Mouse (Mus musculus) ES-CJ7 (cell line): ENCODE data around the gene Auts2.
A peak's percentile ranks its signal among the peaks of the same experiment; 100 is the strongest.

Source experiments
- DNase-seq: peaks from one replicate; pipeline ENCODE4 v3.0.0; 2011; ENCODE audit warnings: low read depth, low spot score

The Auts2 gene

GRCm38 (mm10) chr5:132500817-132501231, 42.3 kb downstream of the Auts2 start:
- DNase-seq, result peak; percentile 20

DNA sequence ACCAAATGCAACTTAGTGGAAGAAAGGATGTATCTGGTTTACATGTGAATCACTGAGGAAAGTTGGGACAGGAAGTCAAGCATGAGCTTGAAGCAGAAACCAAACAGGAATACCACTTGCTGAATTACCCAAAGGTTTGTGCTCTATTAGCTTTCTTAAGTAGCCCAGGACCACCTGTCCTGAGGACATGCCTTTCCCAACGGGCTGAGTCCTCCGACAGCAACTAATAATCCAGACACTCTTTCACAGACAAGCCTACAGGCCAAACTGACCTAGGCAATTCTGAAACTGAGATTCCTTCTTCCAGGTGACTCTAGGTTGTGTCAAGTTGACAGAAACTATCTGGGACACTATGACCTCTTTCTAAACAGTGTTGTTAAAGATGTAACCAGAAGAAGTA, 44.2 kb downstream of the Auts2 start:
- no peak for DNase-seq

DNA sequence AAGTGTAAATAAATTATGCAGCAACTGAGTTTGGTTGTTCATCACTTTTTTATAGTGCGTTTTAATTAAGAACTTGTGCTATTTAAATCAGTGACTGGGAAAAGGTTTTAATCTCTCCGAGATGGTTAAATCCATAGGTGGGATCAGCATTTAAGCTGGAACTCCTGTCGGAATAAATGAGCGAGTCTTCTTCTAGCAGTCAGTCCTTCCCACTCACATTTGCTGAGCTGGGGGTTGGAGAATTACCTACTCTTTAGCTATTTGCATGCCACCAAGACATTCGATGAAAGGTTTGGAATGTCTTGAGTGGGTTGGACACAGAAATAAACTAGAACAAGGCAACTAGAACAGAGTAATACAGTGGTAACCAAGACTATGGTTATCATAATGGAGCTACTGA, 45.1 kb downstream of the Auts2 start:
- DNase-seq, result no peak

- DNase-seq, result no peak
Observed at GRCm38 (mm10) chr5:132492793-132493192, 50.4 kb downstream of the Auts2 start.

- no peak for DNase-seq
Observed at GRCm38 (mm10) chr5:132492040-132492439, 51.1 kb downstream of the Auts2 start.

- peak; percentile 18 for DNase-seq
Observed at GRCm38 (mm10) chr5:132491508-132491907, 51.6 kb downstream of the Auts2 start.

DNA sequence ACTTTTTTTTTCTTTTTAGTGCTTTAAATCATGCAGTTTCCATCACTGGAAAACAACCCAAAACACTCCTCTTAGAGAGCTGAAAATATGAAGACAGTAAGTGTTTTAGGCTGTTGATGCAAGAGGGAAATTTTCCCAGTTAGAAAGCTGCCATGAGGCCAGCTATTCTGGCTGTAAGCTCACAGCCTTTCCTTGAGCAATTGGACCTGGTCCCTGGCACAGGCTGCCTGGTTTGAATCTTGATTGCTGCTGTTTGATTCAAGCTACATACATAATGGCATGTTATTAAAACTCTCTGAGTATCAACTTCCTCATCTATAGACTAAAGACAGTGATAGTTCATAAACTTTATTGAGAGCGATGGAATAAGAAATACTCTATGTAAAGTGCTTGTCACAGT, 52.8 kb downstream of the Auts2 start:
- no peak for DNase-seq

- DNase-seq, result no peak
Observed at GRCm38 (mm10) chr5:132489736-132490313, 53.3 kb downstream of the Auts2 start.

DNA sequence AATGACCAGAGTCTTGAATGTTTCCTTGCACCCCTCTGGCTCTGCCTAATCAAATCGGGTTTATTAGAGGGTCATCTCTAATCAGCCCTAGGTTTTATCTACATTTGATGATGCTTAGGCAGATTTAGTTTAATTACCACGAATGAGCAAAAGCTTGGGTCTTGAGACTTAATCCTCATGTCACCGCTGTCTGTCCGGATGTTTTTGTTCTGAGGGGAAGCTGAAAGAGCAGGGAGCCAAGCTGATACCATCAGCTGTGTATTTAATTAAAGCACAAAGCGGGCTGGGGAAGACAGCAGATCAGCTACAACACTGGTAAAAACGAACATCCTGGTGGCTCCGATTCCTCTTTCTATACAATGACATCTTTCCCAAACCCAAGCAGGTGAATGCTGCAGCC, 56.3 kb downstream of the Auts2 start:
- DNase-seq, result no peak

- DNase-seq, result no peak
Observed at GRCm38 (mm10) chr5:132485994-132486393, 57.1 kb downstream of the Auts2 start.

DNA sequence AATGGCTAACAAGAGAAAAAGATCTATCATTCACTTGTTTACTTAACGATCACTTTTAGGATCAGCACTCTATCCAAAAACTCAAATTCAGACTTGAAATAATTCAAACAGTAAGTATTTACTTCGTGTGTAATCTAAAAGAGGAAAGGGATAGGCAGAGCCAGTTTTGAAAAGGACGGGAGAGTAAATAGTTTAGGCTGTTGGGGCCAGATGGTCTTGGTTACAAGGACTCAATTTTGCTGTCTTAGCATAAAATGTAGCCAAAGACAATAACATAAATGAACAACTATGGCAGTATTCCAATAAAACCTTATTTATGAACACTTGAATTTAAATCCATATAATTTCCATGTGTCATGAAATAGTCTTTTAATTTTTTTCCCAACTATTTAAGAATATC, 57.7 kb downstream of the Auts2 start:
- no peak for DNase-seq

- DNase-seq, result no peak
Observed at GRCm38 (mm10) chr5:132481476-132481875, 61.7 kb downstream of the Auts2 start.

DNA sequence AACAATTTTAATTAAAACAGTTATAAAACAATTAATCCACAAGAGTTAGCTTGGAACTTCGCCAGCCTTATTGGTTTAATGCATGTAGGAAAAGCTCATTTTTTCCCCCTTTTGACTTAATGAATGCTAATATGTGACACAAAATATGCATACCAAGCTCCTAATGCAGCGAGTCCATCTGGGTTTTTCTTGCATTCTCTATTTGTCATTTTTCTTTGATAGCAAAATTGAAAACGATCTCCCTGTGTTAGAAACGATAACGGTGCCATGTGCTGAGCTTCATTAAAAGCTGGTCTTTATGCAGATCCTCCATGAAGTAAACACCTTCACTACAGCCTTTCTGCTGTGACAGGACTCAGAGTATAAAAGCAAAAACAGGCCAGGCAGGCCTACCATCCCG, 62.7 kb downstream of the Auts2 start:
- no peak for DNase-seq

- DNase-seq, result no peak
Observed at GRCm38 (mm10) chr5:132479227-132479857, 63.8 kb downstream of the Auts2 start.

DNA sequence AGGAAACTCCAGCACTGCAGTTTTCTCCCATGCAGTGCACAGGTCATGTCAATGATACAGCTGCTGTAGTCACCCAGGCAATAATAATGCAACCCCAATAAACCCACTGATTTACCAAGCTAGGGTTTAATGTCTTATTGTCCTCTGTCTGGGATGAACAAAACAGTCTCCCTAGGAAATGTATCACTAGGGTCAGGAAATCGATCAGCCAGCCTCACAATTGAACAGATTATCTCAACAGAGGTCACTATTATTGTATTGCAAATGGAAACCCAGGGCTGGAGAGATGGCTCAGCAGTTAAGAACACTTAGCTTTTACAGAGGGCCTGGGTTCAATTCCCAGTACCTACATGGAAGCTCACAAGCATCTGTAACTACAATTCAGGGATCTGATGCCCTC, 65.6 kb downstream of the Auts2 start:
- peak; percentile 82 for DNase-seq

GRCm38 (mm10) chr5:132472905-132473321, 70.2 kb downstream of the Auts2 start:
- no peak for DNase-seq

DNA sequence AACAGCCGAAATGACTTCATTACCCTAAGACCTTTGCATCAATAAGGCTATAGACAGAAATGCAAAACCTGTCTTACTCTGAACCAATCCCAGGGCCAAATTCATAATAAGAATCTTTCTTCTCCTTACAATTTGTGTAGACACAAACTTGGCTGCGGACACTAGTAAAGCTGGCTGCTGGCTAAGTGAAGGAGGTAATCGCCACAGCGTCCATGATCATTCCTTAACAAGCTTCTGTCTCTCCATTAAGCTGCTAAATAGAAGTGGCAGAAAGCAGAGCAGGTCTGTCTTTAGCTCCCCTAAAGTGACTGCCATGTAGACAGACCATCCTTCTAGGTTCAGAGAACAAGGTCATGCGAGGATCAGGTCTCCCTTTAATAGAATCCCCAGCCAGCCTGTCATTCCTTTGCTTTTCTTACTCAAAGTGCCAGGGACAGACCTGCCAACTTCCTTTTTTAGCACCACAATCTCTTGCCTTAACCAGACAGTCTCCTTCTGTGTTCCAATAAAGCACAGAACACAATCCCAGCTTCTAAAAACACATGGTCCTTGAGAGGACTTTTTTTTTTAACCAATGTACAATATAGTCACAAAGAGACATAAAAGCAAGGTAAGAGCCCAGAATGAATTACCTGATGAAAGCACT, 70.8 kb downstream of the Auts2 start:
- DNase-seq, result no peak

DNA sequence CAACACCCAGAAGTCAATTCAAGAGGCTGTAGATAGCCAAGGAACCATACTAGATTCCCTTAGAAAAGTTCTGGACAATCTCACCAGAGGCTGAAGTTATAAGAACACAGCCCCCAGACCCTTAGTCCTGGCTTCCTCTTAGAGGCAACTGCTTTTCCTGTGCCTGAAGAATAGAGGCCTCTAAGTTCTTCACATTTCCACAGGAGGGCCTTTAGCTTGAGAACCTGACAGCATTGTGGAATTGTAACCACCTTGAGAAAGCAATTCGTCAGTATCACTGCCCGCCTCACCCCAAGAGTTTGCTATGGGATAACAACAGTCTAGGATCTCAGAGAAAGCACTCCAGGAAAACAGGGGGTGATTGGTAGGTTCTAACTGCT, 75.8 kb downstream of the Auts2 start:
- DNase-seq, result no peak

DNA sequence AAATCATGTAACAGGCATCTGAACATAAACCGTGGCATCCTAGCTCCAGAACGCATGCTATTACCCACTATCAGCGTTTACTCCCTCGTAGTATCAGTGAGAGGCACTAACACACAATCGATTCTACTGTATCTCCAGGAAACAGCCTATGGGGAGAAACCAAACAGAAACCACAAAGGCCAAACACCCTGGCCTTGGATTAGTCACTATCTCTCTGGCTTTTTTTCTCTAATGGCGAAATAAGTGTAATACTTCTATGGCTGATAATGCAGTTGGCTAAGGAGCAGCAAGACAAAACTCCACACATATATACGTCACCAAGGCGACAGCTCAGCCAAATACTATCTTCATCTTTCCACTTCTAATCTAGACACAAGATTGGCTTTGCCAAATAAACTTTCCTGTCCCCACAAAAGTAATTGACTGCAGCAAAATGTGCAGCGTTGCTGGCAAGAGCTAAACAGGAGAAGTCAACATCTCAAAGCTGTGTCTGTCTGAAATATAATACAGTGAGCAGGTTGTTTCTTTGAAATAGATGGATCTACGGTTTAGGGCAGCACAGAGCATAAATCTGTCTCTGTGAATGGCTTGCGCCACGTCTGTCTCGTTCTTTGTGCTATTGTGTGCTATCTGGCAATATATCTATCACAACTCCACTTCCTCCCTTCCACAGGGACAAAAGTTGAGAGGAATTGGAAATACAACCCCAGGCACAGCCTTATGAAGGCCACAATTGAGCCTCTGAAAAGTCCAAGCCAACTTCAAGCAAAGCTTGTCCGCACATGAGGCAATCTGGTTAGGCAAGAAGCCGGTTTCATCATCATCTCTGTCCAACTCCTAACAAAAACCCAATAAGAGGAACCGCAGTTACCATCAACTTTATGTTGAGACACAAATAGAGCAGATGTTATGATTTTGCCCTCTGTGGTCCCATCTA, 76.4 kb downstream of the Auts2 start:
- no peak for DNase-seq

- DNase-seq, result no peak
Observed at GRCm38 (mm10) chr5:132462560-132462959, 80.6 kb downstream of the Auts2 start.

GRCm38 (mm10) chr5:132458498-132458897, 84.6 kb downstream of the Auts2 start:
- DNase-seq, result no peak

DNA sequence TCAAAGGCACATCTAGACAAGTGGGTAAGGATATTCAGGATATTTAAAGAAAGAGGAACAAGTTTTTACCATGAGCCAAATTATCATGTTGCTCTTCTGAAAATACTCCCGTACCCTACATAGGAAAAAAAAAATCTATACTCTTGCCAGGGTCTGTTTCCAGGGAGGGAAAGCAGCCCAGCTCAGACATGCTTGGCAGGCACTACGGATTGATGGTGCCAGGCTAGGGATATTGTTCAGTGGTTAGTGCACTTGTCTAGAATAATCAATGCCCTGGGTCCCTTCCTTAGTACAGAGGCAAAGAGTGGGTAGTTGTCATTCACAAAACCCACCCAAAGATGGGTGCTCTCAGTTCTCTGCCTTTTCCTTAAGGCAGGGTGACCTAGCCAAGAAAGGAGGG, 90.8 kb downstream of the Auts2 start:
- DNase-seq, result no peak
